Mouse (Mus musculus) brain, adult 2 months (tissue): ENCODE data around the gene Pxn.
"Not testable (repeated sequence)": the region's sequence is repeated elsewhere in the genome, so short reads cannot be mapped to it uniquely, and the experiment has no call there.

ENCODE experiments used
- DNase-seq: peaks from one replicate; pipeline ENCODE4 v3.0.0; 2011; ENCODE audit warnings: low read depth, low spot score

The Pxn gene

DNA sequence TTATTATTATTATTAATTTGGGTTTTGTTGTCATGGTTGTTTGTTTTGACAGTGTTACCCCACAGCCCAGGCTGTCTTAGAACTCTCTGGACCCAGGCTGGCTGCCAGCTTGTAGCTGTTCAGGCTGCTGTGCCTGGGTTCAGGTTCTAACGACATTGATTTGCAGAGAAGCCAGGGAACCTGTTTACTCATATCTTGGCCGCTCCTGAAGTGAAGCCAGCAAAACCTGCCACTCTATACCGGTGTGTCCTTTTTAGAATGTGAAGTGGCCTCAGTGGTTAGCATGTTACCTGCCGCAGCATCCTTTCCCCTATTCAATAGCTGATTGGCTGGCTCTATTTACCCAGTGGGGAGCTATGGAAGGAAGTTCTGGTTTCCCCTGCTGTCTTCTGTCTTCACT, 19.8 kb upstream of the Pxn start:
- no peak for DNase-seq

DNA sequence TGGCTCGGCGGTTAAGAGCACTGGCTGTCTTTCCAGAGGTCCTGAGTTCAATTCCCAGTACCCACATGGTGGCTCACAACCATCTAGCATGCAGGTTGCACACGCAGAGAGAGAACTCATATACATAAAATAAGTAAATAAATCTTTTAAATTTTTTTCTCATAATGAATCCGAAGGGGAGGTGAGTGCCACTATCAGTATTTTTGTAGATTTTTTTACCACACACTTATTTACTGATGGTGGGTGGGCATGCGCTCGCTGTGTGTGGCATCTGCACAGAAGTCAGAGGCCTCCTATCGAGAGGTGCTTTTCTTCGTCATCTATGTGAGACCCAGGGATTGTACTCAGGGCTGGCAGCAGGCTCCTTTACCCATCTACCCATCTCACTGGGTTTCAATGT, 19.1 kb upstream of the Pxn start:
- DNase-seq: no peak

DNA sequence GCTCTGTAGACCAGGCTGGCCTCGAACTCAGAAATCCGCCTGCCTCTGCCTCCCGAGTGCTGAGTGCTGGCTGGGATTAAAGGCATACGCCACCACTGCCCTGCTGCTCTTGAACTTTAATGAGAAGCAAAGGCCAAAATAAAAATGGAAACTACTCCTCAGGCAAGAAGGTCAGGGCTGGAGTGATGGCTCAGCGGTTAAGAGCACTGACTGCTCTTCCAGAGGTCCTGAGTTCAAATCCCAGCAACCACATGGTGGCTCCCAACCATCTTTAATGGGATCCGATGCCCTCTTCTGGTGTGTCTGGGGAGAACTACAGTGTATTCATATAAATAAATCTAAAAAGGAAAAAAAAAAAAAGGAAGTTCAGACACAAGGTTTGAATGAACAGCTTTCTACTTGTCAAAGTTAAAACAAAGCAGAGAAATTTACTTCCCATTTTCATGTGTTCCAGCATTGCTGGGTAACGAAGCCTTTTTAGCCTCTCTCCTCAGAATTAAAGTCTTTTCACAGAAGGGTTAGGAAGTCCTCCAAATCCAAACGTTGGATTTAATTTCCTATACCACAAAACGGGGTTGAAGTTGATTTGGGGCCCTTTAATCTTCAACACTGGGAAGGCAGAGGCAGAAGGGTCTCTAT, 18.4 kb upstream of the Pxn start:
- DNase-seq: no peak

DNA sequence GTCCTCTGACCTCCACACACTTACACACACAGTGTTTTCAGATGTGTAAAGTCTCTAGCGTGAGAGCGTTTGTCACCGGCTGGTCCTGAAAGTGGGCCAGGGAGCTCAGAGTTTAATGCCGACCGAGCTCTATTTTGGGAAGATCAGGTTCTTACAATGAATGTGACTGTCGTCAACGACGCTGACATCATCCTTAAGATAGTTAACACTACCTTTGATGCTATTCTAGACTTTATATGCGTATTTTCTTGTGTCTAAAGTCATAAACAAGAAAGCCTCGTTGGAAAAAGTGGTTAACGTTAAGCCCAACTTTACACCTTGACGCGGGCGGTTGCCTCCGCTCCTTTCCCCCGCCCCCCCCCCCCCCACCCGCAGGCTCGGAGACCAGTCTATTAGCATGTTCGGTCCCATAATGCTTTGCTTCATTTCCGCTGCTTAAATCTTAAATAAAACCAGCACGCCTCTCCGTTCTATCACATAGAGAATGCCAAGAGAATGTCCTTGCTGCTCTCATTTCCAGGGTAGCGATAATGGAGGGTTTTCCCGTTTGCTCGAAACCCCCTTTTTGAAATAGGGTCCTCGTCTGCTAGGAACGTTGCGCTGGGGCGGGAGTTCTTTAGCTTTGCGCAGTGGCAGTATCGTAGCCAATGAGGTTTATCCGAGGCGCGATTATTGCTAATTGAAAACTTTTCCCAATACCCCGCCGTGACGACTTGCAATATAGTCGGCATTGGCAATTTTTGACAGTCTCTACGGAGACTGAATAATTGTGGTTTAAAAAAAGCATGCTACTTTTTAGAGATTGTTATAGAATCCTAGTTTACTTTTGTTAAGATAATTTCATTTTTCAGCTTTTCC, 17.4 kb upstream of the Pxn start:
- peak; percentile 88 for DNase-seq

DNA sequence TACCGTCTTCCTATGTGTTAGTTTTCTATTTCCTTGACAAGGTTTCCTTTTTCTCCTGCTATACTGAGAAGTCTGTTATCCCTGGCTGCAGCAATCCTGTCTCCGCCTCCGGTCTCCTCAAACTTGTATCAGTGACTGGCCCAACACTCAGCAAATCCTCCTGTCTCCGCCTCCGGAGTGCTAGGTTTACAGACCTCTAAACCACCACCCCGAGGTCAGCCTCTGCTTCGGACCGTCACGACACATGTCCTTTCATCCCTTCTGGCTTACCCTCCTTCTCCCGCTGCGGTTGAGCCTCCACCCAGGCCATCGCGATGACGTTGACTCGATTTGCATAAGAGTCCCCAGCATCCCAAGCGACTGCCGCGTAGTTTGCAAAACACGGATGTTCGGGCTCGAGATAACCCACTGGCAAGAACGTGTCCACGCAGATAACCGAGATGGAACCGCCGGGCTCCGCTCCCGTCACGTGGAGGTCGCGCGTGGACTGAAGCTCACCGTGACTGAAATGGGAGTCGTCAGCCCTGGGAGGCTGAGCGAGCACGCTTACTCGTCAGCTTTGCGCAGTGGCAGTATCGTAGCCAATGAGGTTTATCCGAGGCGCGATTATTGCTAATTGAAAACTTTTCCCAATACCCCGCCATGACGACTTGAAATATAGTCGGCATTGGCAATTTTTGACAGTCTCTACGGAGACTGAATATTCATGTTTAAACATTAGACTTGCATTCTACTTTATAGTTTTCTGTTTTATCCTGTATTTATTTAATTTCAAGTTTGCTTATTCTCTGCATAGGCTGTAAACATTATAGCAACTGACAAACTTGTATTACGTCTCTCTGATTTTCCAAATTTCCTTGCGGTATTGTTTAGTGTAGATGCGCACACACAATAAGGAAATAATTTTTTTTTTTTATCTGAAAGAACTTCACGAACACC, 16.5 kb upstream of the Pxn start:
- DNase-seq: peak; percentile 98

DNA sequence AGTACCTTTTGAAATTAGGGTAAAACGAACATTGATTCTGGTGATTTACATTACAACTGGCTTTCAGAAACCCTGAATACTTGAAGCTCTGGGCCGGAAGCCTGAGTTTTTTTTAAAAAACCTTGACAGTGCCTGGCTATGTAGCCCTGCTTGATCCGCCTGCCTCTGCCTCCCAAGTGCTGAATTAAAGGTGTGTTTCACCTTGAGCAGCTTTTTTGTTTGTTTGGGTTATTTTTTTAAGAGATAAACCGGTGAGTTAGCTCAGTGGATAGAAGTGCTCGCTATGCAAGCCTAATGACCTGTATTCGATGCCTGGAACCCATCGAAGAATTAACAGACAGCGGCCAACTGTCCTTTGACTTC, 15.9 kb upstream of the Pxn start:
- DNase-seq: no peak

DNA sequence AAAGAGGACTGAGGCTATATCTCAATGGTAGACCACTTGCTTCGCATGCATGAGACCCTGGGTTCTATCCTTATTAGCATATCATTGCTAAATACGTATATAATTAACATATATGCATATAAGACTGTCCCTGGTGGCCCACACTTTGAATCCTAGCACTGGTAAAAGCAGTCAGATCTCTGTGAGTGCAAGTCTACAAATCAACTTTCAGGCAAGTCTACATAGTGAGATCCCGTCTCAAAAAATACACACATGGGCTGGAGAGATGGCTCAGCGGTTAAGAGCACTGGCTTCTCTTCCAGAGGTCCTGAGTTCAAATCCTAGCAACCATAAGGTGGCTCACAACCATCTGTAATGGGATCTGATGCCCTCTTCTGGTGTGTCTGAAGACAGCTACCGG, 15.4 kb upstream of the Pxn start:
- no peak for DNase-seq

DNA sequence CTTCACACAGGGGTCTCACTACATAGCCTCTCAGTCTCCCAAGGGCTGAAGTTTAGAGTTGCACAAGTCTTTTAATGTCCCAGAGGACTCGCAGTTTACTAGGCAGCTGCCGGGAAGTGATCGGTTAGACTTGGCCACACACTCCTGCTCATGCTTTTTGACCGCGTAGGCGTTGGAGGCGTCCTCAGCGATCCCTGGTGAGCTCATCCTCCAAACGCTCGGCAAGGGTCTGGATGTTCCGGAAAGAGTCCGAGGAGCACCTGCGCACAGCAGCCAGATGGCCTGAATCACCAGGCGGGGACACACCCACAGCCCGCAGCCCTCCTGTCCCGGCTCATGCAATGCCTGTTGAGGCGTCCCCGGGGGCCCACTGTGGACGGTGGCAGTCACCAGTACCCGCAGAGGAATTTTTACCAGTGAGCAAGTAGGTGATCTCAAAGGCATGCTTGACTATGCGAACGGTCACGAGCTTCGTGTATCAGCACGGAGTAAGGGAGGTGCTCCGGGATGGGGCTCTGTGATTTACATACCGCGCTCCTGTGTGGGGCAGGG, 14.6 kb upstream of the Pxn start:
- peak; percentile 70 for DNase-seq

DNA sequence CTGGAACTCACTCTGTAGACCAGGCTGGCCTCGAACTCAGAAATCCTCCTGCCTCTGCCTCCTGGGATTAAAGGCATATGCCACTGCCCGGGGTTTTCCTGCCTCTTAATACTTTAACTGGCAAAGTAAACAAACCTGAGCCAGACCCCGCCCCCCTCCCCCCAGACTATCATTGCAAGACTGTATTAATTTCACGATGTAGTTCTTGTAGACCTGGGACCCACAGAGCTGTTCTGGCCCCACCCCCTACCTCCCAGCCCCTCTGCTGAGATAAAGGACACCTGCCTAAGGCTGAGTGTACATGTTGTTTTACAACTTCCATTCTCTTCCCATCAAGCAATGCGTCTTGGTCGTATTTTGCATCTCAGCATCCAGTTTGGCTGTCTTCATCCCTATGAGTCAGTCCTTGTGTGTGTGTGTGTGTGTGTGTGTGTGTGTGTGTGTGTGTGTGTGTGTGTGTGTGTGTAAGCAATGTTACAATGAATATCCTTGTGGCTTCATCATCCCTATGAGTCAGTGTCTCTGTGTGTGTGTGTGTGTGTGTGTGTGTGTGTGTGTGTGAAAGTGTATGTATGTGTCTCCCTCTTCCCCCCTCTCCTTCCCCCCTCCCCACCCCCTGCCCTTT, 13.7 kb upstream of the Pxn start:
- peak; percentile 70 for DNase-seq

DNA sequence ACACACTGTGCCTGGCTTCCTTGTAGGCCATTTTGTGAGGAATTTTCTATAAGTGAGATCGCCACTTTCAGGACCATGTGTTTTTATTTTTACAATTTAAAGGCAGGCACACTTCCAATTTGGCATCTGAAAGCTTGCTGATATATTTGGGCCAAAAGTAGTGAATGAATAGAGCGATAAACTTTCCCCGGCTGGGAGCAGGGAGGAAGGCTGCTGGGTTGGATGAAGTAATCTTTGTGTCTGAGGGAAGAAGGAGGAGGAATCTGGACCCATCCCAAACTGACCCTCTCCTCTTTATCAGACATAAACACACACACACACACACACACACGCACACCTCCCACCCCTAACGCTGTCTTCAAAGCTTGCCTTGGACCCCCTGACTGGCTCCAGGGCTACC, 13.0 kb upstream of the Pxn start:
- DNase-seq: peak; percentile 55

DNA sequence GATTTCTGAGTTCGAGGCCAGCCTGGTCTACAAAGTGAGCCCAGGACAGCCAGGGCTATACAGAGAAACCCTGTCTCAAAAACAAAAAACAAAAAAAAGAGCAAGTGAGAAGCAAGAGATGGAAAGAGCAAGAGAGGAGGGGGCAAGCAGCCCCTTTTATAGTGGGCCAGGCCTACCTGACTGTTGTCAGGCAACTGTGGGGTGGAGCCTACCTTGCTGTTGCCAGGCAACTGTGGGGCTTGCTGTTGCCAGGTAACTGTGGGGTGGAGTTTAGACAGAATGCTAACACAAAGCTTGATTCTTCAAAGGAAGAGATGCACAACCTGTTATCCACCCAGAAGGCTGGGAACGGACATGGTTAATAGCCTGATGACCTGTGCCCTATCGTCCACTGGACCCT, 10.9 kb upstream of the Pxn start:
- DNase-seq: not testable (repeated sequence)

DNA sequence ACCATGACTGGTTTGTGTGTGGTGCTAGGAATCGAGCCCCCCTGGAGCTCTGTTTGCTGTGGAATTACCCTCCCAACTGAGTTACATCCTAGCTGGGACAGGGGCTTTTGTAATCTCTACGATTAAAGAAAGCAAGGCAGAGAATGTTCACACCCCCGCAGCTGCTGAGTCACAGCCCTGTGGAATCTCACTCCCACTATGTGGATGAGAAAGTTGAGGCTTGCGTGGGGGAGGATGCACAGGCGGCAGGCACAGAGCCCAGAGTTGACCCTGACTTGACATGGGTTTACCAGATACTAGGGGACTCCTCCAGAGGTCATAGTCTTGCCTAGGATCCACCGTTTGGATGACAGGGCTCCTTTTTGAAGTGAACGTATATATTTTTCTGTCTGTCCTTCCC, 9.4 kb upstream of the Pxn start:
- peak; percentile 66 for DNase-seq

DNA sequence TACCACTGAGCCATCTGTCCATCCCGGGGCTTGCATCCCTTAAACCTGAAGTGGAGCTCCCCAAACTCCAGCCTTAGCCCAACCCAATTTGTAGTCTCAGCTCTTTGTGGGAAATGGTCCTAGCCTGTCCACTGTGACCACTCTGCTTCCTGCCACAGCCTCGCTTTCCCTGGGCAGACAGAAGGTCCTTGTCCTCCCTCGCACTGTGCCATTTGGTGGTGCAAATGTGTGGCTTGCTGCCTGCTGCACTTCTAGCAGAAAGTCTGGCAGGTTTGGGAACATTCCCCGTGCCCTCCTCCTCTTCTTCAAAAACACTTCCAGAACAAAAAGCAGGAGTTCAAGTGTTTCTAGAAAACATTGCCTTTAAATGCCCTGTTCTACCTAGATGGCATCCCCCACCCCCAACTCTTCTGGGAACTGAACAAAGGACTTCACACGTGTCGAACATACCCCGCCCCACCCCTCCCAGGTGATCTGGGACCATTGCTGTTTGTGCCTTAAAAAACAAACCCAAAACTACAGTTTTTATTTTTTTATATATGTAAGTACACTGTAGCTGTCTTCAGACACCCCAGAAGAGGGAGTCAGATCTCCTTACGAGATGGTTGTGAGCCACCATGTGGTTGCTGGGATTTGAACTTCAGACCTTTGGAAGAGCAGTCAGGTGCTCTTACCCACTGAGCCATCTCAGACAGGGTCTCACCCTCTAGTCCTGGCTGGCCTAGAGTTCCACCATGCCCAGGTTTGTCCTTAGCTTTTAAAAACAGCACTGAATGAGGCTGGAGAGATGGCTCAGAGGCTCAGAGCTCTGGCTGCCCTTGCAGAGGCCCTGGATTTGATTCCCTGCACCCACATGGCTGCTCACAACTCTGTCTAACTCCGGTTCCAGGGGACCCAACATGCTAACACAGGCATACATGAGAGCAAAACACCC, 7.9 kb upstream of the Pxn start:
- DNase-seq: peak; percentile 83

DNA sequence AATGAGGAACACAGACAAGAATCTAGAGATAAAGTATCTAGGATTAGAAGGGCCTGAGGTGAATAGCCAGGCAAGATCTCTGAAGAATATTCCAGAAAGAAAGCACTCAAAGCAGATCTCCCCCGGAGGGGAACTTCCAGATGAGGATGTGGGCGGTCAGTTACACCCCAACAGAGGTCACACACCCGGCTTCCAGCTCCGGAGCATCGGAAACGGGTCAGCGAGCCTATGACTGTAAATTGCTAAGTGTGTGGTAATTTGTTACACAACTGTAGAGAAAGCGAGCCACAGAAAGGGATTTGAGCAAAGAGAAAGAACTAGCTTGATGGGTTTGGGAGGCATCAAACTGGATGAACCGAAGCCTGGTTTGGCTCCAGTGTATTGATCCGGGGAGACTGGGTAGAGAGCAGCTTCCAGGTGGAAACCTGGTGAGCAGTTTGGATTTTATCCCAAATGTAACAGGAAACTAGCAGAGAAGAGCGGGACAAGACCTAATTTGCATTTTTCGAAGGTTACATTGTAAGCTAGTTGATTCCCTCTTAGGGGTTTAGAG, 6.0 kb upstream of the Pxn start:
- no peak for DNase-seq

DNA sequence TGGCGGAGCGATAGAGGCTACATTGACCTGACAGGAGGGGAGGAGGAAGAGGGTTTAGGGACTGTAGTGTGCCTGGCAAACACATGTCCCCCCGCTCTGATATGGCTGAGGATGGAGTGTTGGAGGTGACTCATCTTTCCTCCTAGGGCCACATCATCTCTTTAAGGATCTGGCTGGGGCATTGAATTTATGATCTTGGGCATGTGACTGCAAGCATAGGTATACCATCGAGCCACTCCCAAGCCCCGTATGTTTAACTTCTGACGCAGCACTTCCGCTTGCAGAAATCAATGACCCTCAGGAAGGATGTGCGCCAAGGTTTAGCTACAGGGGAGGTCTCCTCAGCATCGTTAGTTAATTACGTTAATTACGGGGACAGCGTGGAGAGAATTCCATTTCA, 3.4 kb upstream of the Pxn start:
- no peak for DNase-seq

DNA sequence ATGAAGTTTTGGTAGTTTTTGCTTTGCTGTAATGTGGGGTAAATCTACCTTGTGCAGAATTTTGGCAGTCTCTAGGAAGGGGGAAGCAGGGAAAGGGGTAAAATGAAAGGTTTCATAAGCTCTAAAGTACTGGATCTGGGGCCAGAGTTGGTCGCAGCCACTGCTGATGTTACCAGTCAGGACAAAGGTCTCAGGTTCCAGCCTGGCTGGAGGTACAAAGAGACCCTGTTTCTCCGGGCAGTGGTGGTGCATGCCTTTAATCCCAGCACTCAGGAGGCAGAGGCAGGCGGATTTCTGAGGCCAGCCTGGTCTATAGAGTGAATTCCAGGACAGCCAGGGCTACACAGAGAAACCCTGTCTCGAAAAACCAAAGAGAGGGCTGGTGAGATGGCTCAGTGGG, 859 bp upstream of the Pxn start:
- DNase-seq: not testable (repeated sequence)

DNA sequence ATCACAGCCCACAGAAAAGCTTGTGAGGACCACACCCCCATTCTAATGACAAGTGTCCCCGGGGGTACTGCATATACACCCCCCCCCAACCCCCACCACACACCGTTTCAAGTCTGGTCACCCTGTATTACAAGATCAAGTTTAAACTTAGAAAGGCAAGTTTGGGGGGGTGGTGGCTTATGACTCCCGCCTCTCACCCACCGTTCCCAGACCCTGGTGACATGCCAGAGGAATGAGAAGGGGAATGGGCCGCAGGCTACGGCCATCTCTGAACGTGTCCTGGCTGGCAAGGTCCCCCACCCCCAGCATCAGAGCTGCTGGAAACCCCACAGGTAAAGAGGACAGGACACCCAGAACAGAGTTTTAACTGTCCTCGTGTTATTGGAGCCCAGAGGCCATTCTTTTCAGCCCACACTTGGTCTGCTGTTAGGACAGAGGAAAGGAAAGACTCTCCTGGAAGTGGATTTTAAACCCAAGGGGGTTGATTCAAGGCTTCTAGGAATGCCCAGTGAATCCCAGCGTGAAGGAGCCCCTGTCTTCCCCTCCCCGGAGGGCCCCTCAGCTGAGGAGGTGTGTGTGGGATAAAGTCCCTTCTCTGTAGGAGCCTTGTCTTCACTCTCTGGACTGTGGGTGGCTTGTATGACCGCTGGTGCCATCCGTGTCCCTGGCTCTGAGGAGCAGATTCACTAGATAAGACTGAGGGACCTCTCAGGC, 948 bp downstream of the Pxn start:
- no peak for DNase-seq

DNA sequence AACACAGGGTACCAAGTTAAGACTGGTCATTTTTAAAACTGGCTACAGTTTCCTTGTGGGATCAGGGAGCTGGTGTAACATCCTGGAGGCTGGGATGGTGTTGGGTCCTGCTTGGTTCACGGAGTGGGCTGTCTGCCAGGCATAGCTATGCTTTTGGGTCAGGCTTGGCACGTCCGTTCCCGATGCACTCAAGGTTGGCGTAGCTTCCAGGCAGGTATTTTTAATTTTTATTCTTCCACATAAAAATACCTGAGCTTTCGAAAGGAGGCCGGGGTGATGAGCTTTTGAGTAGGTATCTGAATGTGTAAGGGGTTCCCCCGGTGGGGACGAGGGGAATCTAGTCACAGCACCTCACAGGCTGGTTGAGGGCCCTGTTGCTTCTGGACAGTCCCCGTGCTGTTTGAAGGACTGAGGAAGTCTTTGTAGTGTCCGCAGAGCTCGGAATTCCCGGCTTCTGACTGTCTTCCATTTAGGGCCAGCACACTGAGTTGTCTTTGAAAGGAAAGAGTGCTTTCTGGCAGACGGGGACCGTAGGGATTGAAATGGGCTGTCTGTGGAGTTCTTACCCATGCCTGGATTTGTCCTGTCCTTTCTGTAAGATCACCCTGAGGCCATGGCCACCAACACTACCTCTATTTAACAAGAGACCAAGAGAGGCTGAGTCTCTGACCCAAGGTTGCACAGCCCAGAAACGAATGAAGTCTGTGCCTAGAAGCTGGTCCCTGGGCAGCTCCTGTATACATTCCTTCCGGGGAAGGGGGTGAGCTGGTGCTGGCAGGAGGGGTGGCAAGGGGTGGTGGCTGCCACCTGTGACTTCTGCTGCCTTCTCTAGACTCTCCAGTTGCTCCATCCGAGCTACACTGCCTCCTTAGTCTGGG, 1.7 kb downstream of the Pxn start:
- peak; percentile 78 for DNase-seq

DNA sequence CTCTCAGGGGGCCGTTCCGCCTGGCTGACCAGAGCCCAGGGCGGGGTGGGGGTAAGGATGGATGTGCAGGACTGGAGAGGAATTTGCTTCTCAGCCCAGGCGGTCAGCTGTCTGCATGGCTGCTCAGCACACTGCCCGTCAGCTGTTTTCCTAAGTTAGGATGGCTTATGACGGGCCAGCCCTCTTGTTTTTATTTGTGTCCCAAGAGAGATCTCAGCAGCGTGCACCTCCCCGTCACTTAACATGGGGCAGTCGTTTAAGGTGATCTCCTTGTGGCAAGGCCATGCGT, 2.3 kb downstream of the Pxn start:
- no peak for DNase-seq
